Mouse (Mus musculus): ENCODE results near the gene Spint2. TPM values are rescaled to one million over a fixed set of nuclear protein-coding genes. Genes with fewer than 3 reads are reported as not detected.
A peak's percentile ranks its signal among the peaks of the same experiment; 100 is the strongest.
"Not testable (repeated sequence)": the region's sequence is repeated elsewhere in the genome, so short reads cannot be mapped to it uniquely, and the experiment has no call there.

Gene Spint2
- polyA plus RNA-seq, 1 experiment from 2014 or later = 84.8 TPM

- H3K9ac ChIP-seq (replicated peaks) = peak within 1 kb of the TSS; percentile 76
- DNase-seq (peak; percentile 99), ATAC-seq (peak; percentile 98)
- peaks cover 16% of the 10 kb centered on the region for H3K4me1 ChIP-seq (ENCODE audit: insufficient read depth)
- H3K4me3 ChIP-seq (ENCODE audit: low read depth, low read length) = peak within 1 kb of the TSS; percentile 64
- peak within 1 kb of the TSS; percentile 83 for H3K4me2 ChIP-seq (ENCODE audit: low read depth, low read length)
- under 1% methylated on average over 60 of the region's 60 CpGs for WGBS (ENCODE audit: insufficient replicate concordance)
- peak; percentile 74 for TF ChIP-seq EP300 (IDR thresholded peaks at IDR 0.05; ENCODE audit: low read depth)
- peak; percentile 17; the same call in 1 of the 2 replicates for TF ChIP-seq CTCF (IDR thresholded peaks at IDR 0.05; ENCODE audit: low read depth)
- no peaks in the 10 kb centered on the region for H3K27me3 ChIP-seq (ENCODE audit: insufficient read depth, low read length)
- peak within 1 kb of the TSS; percentile 70 for H3K27ac ChIP-seq (ENCODE audit: low read depth)
- no peaks in the 10 kb centered on the region for H3K36me3 ChIP-seq (replicated peaks; ENCODE audit: insufficient read depth, low read length)
- H3K9me3 ChIP-seq (ENCODE audit: low read length) = no peaks in the 10 kb centered on the region
These were observed 43.4 kb downstream of the Spint2 start, which contains the start of gene Yif1b for GRCm38 (mm10) chr7:29238019-29238967. Gene Yif1b (plus strand): TSS chr7:29238329.

DNA sequence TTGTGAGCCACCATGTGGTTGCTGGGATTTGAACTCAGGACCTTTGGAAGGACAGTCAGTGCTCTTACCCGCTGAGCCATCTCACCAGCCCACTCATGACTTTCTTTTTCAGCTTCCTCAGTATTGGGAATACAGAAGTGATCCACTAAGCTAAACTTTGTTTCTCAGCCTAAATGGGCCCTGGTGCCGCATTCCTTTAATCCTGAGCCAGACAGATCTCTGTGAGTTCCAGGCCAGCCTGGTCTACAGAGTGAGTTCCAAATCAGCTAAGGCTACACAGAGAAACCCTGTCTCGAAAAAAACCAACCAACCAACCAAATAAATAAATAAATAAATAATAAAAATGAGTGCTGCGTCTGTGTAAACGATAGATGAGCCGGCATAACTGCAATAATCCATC, 44.1 kb downstream of the Spint2 start:
- H3K36me3 ChIP-seq (replicated peaks; ENCODE audit: insufficient read depth, low read length); DNase-seq; H3K27me3 ChIP-seq (ENCODE audit: insufficient read depth, low read length); H3K9me3 ChIP-seq (ENCODE audit: low read length); ATAC-seq: not testable (repeated sequence)
- Histone ChIP-seq H3K9ac (replicated peaks) (0 out of 2 replicates have a peak overlapping the region, but pooled peaks have one; percentile 31), H3K4me1 (ENCODE audit: insufficient read depth) (peaks cover 16% of the 10 kb centered on the region), H3K4me2 (ENCODE audit: low read depth, low read length) (peak overlapping the region; percentile 83), H3K27ac (ENCODE audit: low read depth) (peak overlapping the region; percentile 70), H3K4me3 (ENCODE audit: low read depth, low read length) (peak overlapping the region; percentile 64)
- WGBS (ENCODE audit: insufficient replicate concordance) = 24% methylated on average over 6 of the region's 6 CpGs

DNA sequence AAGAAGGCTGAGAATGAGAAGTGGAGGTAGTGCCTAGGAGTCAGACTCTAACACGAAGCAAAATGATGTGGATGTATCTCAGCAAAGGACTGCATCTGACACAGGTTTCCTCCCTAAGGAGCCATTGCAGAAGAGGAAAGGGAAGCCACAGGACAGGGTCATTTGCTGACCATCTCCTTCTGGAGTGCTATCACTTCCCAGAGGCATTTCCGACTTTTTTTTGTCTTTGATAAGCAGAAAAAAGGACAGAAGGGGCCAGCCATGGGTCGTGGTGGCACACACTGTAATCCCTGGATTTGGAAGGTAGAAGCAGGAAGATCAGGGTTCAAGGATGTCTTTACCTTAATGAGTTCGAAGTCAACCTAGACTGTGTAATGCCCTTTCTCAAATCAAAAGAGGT, 45.1 kb downstream of the Spint2 start:
- 67% methylated on average over 4 of the region's 4 CpGs for WGBS (ENCODE audit: insufficient replicate concordance)
- ATAC-seq = no peak
- Histone ChIP-seq H3K27ac (ENCODE audit: low read depth) (peak overlapping the region; percentile 39; the same call in 1 of the 2 replicates), H3K4me1 (ENCODE audit: insufficient read depth) (peaks cover 17% of the 10 kb centered on the region), H3K9ac (replicated peaks) (no peak overlapping the region), H3K27me3 (ENCODE audit: insufficient read depth, low read length) (peaks cover 8% of the 10 kb centered on the region), H3K4me2 (ENCODE audit: low read depth, low read length) (no peak overlapping the region), H3K9me3 (ENCODE audit: low read length) (no peaks in the 10 kb centered on the region), H3K4me3 (ENCODE audit: low read depth, low read length) (no peak overlapping the region), H3K36me3 (replicated peaks; ENCODE audit: insufficient read depth, low read length) (no peaks in the 10 kb centered on the region)
- TF ChIP-seq EP300 (IDR thresholded peaks at IDR 0.05; ENCODE audit: low read depth) = peak; percentile 27; the same call in 1 of the 2 replicates
- TF ChIP-seq CTCF (IDR thresholded peaks at IDR 0.05; ENCODE audit: low read depth) = no peak
- no peak for DNase-seq

DNA sequence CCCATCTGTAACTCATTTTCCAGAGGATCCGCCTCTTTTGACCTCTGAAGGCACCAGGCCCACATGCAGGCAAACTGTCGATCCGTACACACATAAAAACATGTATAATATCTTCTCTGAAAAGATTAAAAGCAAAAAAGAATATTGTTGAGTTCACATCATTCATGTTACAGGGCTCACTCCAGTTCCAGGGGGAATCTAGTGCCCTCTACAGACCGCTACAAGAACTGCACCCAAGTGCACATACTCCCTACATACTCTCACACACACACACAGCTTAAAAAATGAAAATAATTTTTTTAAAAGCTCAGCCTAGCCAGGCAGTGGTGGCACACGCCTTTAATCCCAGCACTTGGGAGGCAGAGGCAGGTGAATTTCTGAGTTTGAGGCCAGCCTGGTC, 47.1 kb downstream of the Spint2 start:
- Histone ChIP-seq H3K9me3 (ENCODE audit: low read length) (no peaks in the 10 kb centered on the region), H3K36me3 (replicated peaks; ENCODE audit: insufficient read depth, low read length) (no peaks in the 10 kb centered on the region), H3K9ac (replicated peaks) (no peak overlapping the region), H3K27ac (ENCODE audit: low read depth) (no peak overlapping the region), H3K4me3 (ENCODE audit: low read depth, low read length) (no peak overlapping the region), H3K27me3 (ENCODE audit: insufficient read depth, low read length) (peaks cover 18% of the 10 kb centered on the region), H3K4me1 (ENCODE audit: insufficient read depth) (peaks cover 15% of the 10 kb centered on the region), H3K4me2 (ENCODE audit: low read depth, low read length) (no peak overlapping the region)
- DNase-seq (no peak), ATAC-seq (no peak)
- TF ChIP-seq CTCF (IDR thresholded peaks at IDR 0.05; ENCODE audit: low read depth) (peak; percentile 57), EP300 (IDR thresholded peaks at IDR 0.05; ENCODE audit: low read depth) (no peak)
- WGBS (ENCODE audit: insufficient replicate concordance) = 80% methylated on average over 5 of the region's 5 CpGs

- DNase-seq (no peak), ATAC-seq (no peak)
- Histone ChIP-seq H3K27ac (ENCODE audit: low read depth) (no peak overlapping the region), H3K4me2 (ENCODE audit: low read depth, low read length) (no peak overlapping the region), H3K27me3 (ENCODE audit: insufficient read depth, low read length) (peaks cover 18% of the 10 kb centered on the region), H3K4me1 (ENCODE audit: insufficient read depth) (peaks cover 6% of the 10 kb centered on the region), H3K9me3 (ENCODE audit: low read length) (no peaks in the 10 kb centered on the region), H3K36me3 (replicated peaks; ENCODE audit: insufficient read depth, low read length) (no peaks in the 10 kb centered on the region), H3K9ac (replicated peaks) (no peak overlapping the region), H3K4me3 (ENCODE audit: low read depth, low read length) (no peak overlapping the region)
- 42% methylated on average over 6 of the region's 6 CpGs for WGBS (ENCODE audit: insufficient replicate concordance)
- no peak; the same call in 1 of the 2 replicates for TF ChIP-seq EP300 (IDR thresholded peaks at IDR 0.05; ENCODE audit: low read depth)
- no peak for TF ChIP-seq CTCF (IDR thresholded peaks at IDR 0.05; ENCODE audit: low read depth)
These were observed 48.0 kb downstream of the Spint2 start for GRCm38 (mm10) chr7:29233745-29234144.

DNA sequence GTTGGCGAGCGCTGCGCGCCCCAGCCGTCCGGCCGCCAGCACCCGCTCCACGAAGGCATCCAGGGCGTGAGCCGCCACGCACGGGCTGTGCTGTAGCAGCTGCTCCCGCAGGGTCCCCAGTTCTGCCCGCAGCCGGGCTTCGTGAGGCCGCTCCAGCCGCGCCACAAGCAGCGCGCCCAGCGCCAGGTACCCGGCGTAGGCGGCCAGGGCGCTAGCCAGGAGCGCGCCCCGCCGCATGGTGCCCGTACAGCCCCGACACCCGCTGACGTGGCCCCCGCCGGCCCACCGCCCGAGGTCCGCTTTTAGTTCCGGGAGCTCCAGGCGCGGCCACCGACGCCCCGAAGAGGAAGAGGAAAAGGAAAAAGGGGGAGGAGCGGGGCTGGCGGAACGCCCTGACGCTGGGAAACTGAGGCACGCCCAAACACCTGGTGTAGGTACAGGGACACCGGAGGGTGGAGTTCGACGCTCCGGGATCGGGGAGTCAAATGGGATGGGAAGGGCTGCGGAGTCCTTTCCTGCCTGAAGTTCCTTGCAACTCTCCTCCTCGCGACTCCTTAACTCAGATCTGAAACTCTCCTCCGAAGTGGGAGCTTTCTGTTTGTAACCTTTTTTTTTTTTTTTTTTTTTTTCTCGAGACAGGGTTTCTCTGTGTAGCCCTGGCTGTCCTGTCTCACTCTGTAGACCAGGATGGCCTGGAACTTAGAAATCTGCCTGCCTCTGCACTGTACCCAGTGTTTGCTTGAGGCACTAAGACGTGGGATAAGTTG, 49.3 kb downstream of the Spint2 start, which contains the start of gene Kcnk6:
Kcnk6 (minus strand) TSS at position 269 of the 767 bp plus-strand sequence.
- H3K27ac ChIP-seq (ENCODE audit: low read depth) = peak within 1 kb of the TSS; percentile 60
- peak within 1 kb of the TSS; percentile 52 for H3K4me3 ChIP-seq (ENCODE audit: low read depth, low read length)
- no peaks in the 10 kb centered on the region for H3K9me3 ChIP-seq (ENCODE audit: low read length)
- no peaks in the 10 kb centered on the region for H3K36me3 ChIP-seq (replicated peaks; ENCODE audit: insufficient read depth, low read length)
- peak; percentile 18; the same call in 1 of the 2 replicates for ATAC-seq
- peak within 1 kb of the TSS; percentile 62 for H3K9ac ChIP-seq (replicated peaks)
- H3K4me1 ChIP-seq (ENCODE audit: insufficient read depth) = 0 out of 2 replicates have a peak, but pooled peaks cover 4% of the 10 kb centered on the region
- peak within 1 kb of the TSS; percentile 68 for H3K4me2 ChIP-seq (ENCODE audit: low read depth, low read length)
- WGBS (ENCODE audit: insufficient replicate concordance) = 3% methylated on average over 55 of the region's 62 CpGs
- TF ChIP-seq CTCF (IDR thresholded peaks at IDR 0.05; ENCODE audit: low read depth) (no peak), EP300 (IDR thresholded peaks at IDR 0.05; ENCODE audit: low read depth) (no peak)
- peak; percentile 56 for DNase-seq
- H3K27me3 ChIP-seq (ENCODE audit: insufficient read depth, low read length) = peaks cover 18% of the 10 kb centered on the region
